Mouse (Mus musculus) forebrain, embryonic 11.5 days (tissue): ENCODE data around the gene Sfxn4. TPM values are rescaled to one million over a fixed set of nuclear protein-coding genes. Genes with fewer than 3 reads are reported as not detected.

Experiments
- ATAC-seq: fragments of 200-750 bp; cut with Nextera tagmentation; replicated peaks from 2 replicates; pipeline ENCODE4 v1.8.0; 2017; ENCODE audit warnings: moderate TSS enrichment; ENCODE audit not compliant: low FRiP score
- DNase-seq: peaks from one replicate; pipeline ENCODE4 v3.0.0-alpha.2; 2017; ENCODE audit warnings: low spot score
- H3K27ac ChIP-seq: fragments of 300-500 bp; sonication (generic); 2 replicates; pipeline ENCODE4 v1.5.1; 2014; ENCODE audit warnings: low read depth, low read length
- H3K27me3 ChIP-seq: fragments of 300-500 bp; sonication (generic); 2 replicates; pipeline ENCODE4 v1.6.1; 2014; ENCODE audit warnings: mild to moderate bottlenecking, low read length, mixed read lengths; ENCODE audit not compliant: control insufficient read depth, insufficient read depth
- H3K36me3 ChIP-seq: fragments of 300-500 bp; sonication (generic); 2 replicates; pipeline ENCODE4 v1.6.1; 2014; ENCODE audit warnings: mild to moderate bottlenecking, low read length, moderate library complexity, mixed read lengths; ENCODE audit not compliant: control insufficient read depth, insufficient read depth
- H3K4me1 ChIP-seq: fragments of 300-500 bp; sonication (generic); replicated peaks from 2 replicates; pipeline ENCODE4 v1.6.1; 2014; ENCODE audit warnings: low read length, mixed read lengths; ENCODE audit not compliant: control insufficient read depth, insufficient read depth
- H3K4me2 ChIP-seq: fragments of 300-500 bp; sonication (generic); 2 replicates; pipeline ENCODE4 v1.6.1; 2014; ENCODE audit warnings: low read depth, mild to moderate bottlenecking, low read length, moderate library complexity, mixed read lengths; ENCODE audit not compliant: severe bottlenecking
- H3K4me3 ChIP-seq: fragments of 300-500 bp; sonication (generic); 2 replicates; pipeline ENCODE4 v1.5.1; 2014; ENCODE audit warnings: low read depth, low read length
- H3K9ac ChIP-seq: fragments of 300-500 bp; sonication (generic); 2 replicates; pipeline ENCODE4 v1.6.1; 2014; ENCODE audit warnings: low read length
- H3K9me3 ChIP-seq: fragments of 300-500 bp; sonication (generic); 2 replicates; pipeline ENCODE4 v1.6.1; 2016; ENCODE audit warnings: low read length, mixed read lengths; ENCODE audit not compliant: control insufficient read depth
- WGBS: fragments of 180-500 bp; shearing (Covaris S2); extraction: QIAGEN DNeasy Blood & Tissue Kit; methylation state at CpG from one replicate; pipeline ENCODE4 v1.1.7; 2014; 5-methylcytosine and 5-hydroxymethylcytosine counted together
- polyA plus RNA-seq: library from polyadenylated mRNA; unstranded; fragments of >200 nt; fragmentation: Nextera tagmentation; extraction: Ambion mirVana; gene quantifications from 2 replicates; pipeline ENCODE4 v1.2.1, GENCODE M21; 2014

Sfxn4 gene
- polyA plus RNA-seq = 11.9 and 13.4 TPM in 2 replicates

- peak within 1 kb of the TSS; percentile 62 for H3K4me2 ChIP-seq
- no peaks in the 10 kb centered on the region for H3K9me3 ChIP-seq
- ATAC-seq (peak; percentile 99), DNase-seq (peak; percentile 92)
- H3K9ac ChIP-seq = peak within 1 kb of the TSS; percentile 72
- no peaks in the 10 kb centered on the region for H3K36me3 ChIP-seq
- 4% methylated on average over 30 of the region's 30 CpGs for WGBS
- no peaks in the 10 kb centered on the region for H3K27me3 ChIP-seq
- no peaks in the 10 kb centered on the region for H3K4me1 ChIP-seq
- peak within 1 kb of the TSS; percentile 31; the same call in 1 of the 2 replicates for H3K27ac ChIP-seq
- H3K4me3 ChIP-seq = peak within 1 kb of the TSS; percentile 49
Measured at GRCm38 (mm10) chr19:60860868-60861700, at the start of gene Sfxn4. TSS of gene Sfxn4 (minus strand) at chr19:60861479.

GRCm38 (mm10) chr19:60910304-60910703 is 49.0 kb upstream of the Sfxn4 start:
- ATAC-seq = no peak
- no peaks in the 10 kb centered on the region for H3K27me3 ChIP-seq
- H3K4me3 ChIP-seq = no peak overlapping the region
- H3K9ac ChIP-seq = no peak overlapping the region
- no peak overlapping the region for H3K4me2 ChIP-seq
- no peak for DNase-seq
- H3K36me3 ChIP-seq = no peaks in the 10 kb centered on the region
- no peaks in the 10 kb centered on the region for H3K9me3 ChIP-seq
- no peaks in the 10 kb centered on the region for H3K4me1 ChIP-seq
- no peak overlapping the region for H3K27ac ChIP-seq

GRCm38 (mm10) chr19:60905477-60905876 is 44.2 kb upstream of the Sfxn4 start:
- ATAC-seq (no peak), DNase-seq (no peak)
- 91% methylated on average over 5 of the region's 5 CpGs for WGBS
- H3K27me3 ChIP-seq = no peaks in the 10 kb centered on the region
- no peak overlapping the region for H3K27ac ChIP-seq
- H3K4me1 ChIP-seq = no peaks in the 10 kb centered on the region
- no peak overlapping the region for H3K9ac ChIP-seq
- H3K4me3 ChIP-seq = no peak overlapping the region
- no peak overlapping the region for H3K4me2 ChIP-seq
- H3K36me3 ChIP-seq = no peaks in the 10 kb centered on the region
- no peaks in the 10 kb centered on the region for H3K9me3 ChIP-seq

GRCm38 (mm10) chr19:60903971-60904370 is 42.7 kb upstream of the Sfxn4 start:
- H3K4me2 ChIP-seq = no peak overlapping the region
- 96% methylated on average over 1 of the region's 1 CpGs for WGBS

DNA sequence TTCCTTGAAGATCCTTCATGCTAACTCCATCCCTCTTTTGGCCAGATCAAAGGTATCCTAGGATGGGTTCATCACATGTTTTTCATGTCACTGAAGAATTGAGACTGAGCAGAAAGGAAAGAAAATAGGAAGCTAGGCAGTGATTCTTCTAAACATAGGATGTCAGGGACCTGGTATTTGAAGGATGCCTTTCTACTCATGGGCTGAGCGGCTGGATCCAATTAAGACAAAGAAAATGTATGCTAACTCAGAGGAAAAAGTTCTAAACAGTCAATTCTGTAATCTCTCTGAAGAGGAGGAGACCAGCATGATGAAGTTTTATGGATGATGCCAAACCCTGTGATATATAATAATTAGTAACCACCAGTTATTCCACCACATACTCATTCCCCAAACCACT is 41.9 kb upstream of the Sfxn4 start:
- WGBS = 91% methylated on average over 1 of the region's 1 CpGs

More at GRCm38 (mm10) chr19:60903971-60904370, 42.7 kb upstream of the Sfxn4 start:
- H3K9me3 ChIP-seq = no peaks in the 10 kb centered on the region
- no peak overlapping the region for H3K9ac ChIP-seq
- ATAC-seq = no peak
- no peak for DNase-seq
- no peak overlapping the region for H3K4me3 ChIP-seq
- H3K36me3 ChIP-seq = no peaks in the 10 kb centered on the region
- H3K4me1 ChIP-seq = no peaks in the 10 kb centered on the region
- H3K27ac ChIP-seq = no peak overlapping the region
- H3K27me3 ChIP-seq = no peaks in the 10 kb centered on the region

GRCm38 (mm10) chr19:60895251-60895880 is 34.1 kb upstream of the Sfxn4 start:
- H3K4me3 ChIP-seq = no peak overlapping the region
- no peaks in the 10 kb centered on the region for H3K9me3 ChIP-seq
- WGBS = 32% methylated on average over 3 of the region's 3 CpGs
- DNase-seq (no peak), ATAC-seq (no peak)
- H3K36me3 ChIP-seq = no peaks in the 10 kb centered on the region
- H3K4me2 ChIP-seq = no peak overlapping the region
- no peak overlapping the region for H3K27ac ChIP-seq
- no peak overlapping the region for H3K9ac ChIP-seq
- H3K4me1 ChIP-seq = peaks cover 3% of the 10 kb centered on the region; the same call in 1 of the 2 replicates
- no peaks in the 10 kb centered on the region for H3K27me3 ChIP-seq

More for the DNA sequence above, 41.9 kb upstream of the Sfxn4 start:
- Histone ChIP-seq H3K9ac (no peak overlapping the region), H3K27me3 (no peaks in the 10 kb centered on the region), H3K27ac (no peak overlapping the region), H3K4me2 (no peak overlapping the region), H3K4me1 (no peaks in the 10 kb centered on the region), H3K36me3 (no peaks in the 10 kb centered on the region), H3K9me3 (no peaks in the 10 kb centered on the region), H3K4me3 (no peak overlapping the region)
- DNase-seq (no peak), ATAC-seq (no peak)

DNA sequence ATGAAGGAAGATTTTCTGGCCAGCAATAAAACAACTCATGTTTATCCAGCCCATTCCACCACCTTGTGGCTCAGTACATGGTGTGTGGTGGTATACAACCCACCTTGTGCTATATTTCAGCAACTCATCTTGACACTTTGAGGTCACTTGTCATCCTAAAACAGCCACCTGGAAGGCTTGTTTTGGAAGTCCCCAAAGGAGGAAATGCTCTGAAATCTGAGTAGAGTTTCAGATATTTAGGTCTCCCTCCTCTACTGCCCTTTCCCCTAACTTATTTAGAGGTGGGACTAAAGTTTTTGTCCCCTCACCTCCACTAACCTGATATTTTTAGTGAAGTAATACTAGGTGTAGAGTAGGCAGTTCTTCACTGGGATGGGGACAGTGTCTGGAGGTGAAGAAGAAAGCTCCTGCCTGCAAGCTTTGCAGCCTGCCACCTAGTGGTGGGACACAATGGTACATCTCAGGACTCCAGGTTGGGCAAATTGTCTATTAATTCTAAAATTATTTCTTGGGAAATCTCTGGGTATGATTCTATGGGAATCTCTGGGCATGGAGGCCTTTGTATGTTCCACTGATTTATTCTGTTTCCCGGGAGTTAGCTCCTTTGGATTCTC is 30.8 kb upstream of the Sfxn4 start:
- H3K9me3 ChIP-seq = no peaks in the 10 kb centered on the region
- no peak overlapping the region for H3K27ac ChIP-seq
- no peak overlapping the region for H3K4me3 ChIP-seq
- WGBS = 38% methylated on average over 1 of the region's 1 CpGs
- H3K27me3 ChIP-seq = no peaks in the 10 kb centered on the region
- DNase-seq = peak; percentile 80
- H3K36me3 ChIP-seq = no peaks in the 10 kb centered on the region
- H3K4me1 ChIP-seq = peaks cover 3% of the 10 kb centered on the region; the same call in 1 of the 2 replicates
- H3K9ac ChIP-seq = no peak overlapping the region
- H3K4me2 ChIP-seq = no peak overlapping the region
- no peak for ATAC-seq

- 6% methylated on average over 4 of the region's 5 CpGs for WGBS
- H3K4me3 ChIP-seq = peak overlapping the region; percentile 75
- DNase-seq (no peak), ATAC-seq (no peak)
- no peaks in the 10 kb centered on the region for H3K36me3 ChIP-seq
- peaks cover 3% of the 10 kb centered on the region; the same call in 1 of the 2 replicates for H3K4me1 ChIP-seq
- no peaks in the 10 kb centered on the region for H3K9me3 ChIP-seq
- peak overlapping the region; percentile 84 for H3K4me2 ChIP-seq
- H3K27ac ChIP-seq = no peak overlapping the region
- no peaks in the 10 kb centered on the region for H3K27me3 ChIP-seq
- H3K9ac ChIP-seq = no peak overlapping the region; the same call in 1 of the 2 replicates
Measured at GRCm38 (mm10) chr19:60891123-60891470, 29.8 kb upstream of the Sfxn4 start.
